In the genomic region with DNA sequence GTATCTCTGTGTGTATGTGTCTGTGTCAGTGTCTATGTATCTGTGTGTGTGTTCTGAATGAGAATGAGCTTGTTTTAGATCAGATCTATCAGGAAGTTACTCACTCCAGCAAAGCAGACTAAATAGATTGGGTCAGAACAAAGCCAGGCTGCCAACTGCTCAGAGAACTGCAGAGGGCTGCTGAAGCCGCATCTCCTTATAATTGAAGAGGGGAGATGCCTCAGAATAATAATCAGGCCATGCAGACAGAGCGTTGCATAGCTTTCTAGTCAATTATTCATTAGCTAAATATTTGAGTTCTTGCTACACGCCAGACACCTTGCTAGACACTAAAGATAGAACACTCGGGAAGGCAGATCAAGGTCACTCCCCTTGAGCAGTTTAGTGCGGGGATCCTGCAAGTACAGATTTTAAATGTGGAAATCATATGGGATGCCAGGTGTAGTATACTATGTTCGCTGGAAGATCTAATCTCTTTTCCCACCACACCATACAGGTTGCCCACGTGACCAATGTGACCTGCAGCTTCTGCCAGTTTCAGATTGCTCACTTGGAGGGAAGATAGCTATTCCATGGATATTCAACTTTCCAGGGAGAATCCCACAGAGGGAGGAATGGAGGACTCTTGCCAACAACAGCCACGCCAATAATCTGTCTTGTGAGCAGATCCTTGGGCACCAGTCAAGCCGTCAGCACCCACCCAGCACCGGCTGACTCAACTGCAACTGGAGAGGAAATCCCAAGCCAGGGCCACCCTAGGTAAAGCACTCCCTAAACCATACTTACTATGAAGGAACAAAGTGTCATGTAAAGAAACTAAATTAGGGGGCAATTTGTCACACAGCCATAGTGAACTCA, we compare ENCODE assay signal across 10 mouse cellular contexts. TPM values are rescaled to one million over a fixed set of nuclear protein-coding genes. Genes with fewer than 3 reads are reported as not detected.
DNase-seq lines count a peak whose midpoint lies in the region; ATAC-seq lines count a peak whose summit lies in the region.
"Had no signal": no experiment of that assay in that cellular context is flagged by ENCODE, and none has a peak within 500 bp of the region (broad histone marks: within the 10 kb centered on the region; RNA-seq: fewer than 3 reads in every experiment).

No protein-coding gene starts in this region.

- H3K36me3 ChIP-seq in kidney, embryonic 15.5 days: no peaks in the 10 kb centered on the region
- no peaks in the 10 kb centered on the region for H3K36me3 ChIP-seq in midbrain, embryonic 12.5 days
- H3K36me3 ChIP-seq: embryonic facial prominence, embryonic 13.5 days had no signal

- H3K4me3 ChIP-seq in kidney, embryonic 15.5 days (replicated peaks): no peak overlapping the region
- H3K4me3 ChIP-seq in midbrain, embryonic 12.5 days: no peak overlapping the region
- H3K4me3 ChIP-seq: embryonic facial prominence, embryonic 13.5 days had no signal

- 67% methylated on average over 10 of the region's 10 CpGs for WGBS in kidney, embryonic 15.5 days
- 70% methylated on average over 10 of the region's 10 CpGs for WGBS in midbrain, embryonic 12.5 days

- H3K27ac ChIP-seq in kidney, embryonic 15.5 days: no peak overlapping the region
- H3K27ac ChIP-seq in midbrain, embryonic 12.5 days (replicated peaks): peak overlapping the region; percentile 22; the same call in 1 of the 2 replicates
- H3K27ac ChIP-seq: embryonic facial prominence, embryonic 13.5 days; liver, embryonic 14.5 days had no signal

- H3K4me2 ChIP-seq in kidney, embryonic 15.5 days: no peak overlapping the region
- no peak overlapping the region for H3K4me2 ChIP-seq in midbrain, embryonic 12.5 days (replicated peaks)
- H3K4me2 ChIP-seq: embryonic facial prominence, embryonic 13.5 days had no signal

- H3K9ac ChIP-seq in kidney, embryonic 15.5 days: no peak overlapping the region
- no peak overlapping the region for H3K9ac ChIP-seq in midbrain, embryonic 12.5 days (replicated peaks)
- H3K9ac ChIP-seq: embryonic facial prominence, embryonic 13.5 days; liver, embryonic 14.5 days had no signal

- H3K27me3 ChIP-seq in kidney, embryonic 15.5 days: no peaks in the 10 kb centered on the region
- no peaks in the 10 kb centered on the region for H3K27me3 ChIP-seq in midbrain, embryonic 12.5 days
- H3K27me3 ChIP-seq: embryonic facial prominence, embryonic 13.5 days had no signal

- H3K4me1 ChIP-seq in kidney, embryonic 15.5 days: 0 out of 2 replicates have a peak, but pooled peaks cover 9% of the 10 kb centered on the region
- H3K4me1 ChIP-seq in midbrain, embryonic 12.5 days: peaks cover 5% of the 10 kb centered on the region; the same call in 1 of the 2 replicates
- H3K4me1 ChIP-seq: embryonic facial prominence, embryonic 13.5 days had no signal

- intact Hi-C loops in heart, postnatal 10 days (cut with DNase I): no loop called here

- peak; percentile 28 for DNase-seq in kidney, postnatal 14 days
- peak; percentile 3 for DNase-seq in brain, embryonic 18.5 days (ENCODE audit: low read depth, low spot score)
- peak; percentile 41 to 51 for DNase-seq in heart, postnatal 10 days
- DNase-seq in thymus, postnatal 14 days: no peak
- DNase-seq in urinary bladder, postnatal 10 days (ENCODE audit: low spot score): no peak
- DNase-seq: gastrocnemius, postnatal 25 days had no signal

- ATAC-seq in kidney, embryonic 15.5 days (replicated peaks; ENCODE audit: low FRiP score): no peak
- no peak for ATAC-seq in midbrain, embryonic 12.5 days (ENCODE audit: low FRiP score, low read depth)

- H3K9me3 ChIP-seq in kidney, embryonic 15.5 days (replicated peaks): no peaks in the 10 kb centered on the region
- H3K9me3 ChIP-seq in midbrain, embryonic 12.5 days: peaks cover 3% of the 10 kb centered on the region; the same call in 1 of the 2 replicates
- H3K9me3 ChIP-seq: embryonic facial prominence, embryonic 13.5 days had no signal

RNA-seq across cellular contexts. Expression of gene Acp6, which starts 57.6 kb away (rescaled TPM):
- polyA plus RNA-seq in kidney, embryonic 15.5 days (2015; fragmentation: Nextera tagmentation; extraction: Ambion mirVana): 53.7 and 55.0 TPM in 2 replicates
- 10 to 100 TPM; 25.7 to 28.7 TPM for total RNA-seq in heart, postnatal 10 days (2021)
- 22.5 and 28.6 TPM in 2 replicates for polyA plus RNA-seq in midbrain, embryonic 12.5 days (2016; fragmentation: Nextera tagmentation; extraction: Ambion mirVana)

Comparison
In these comparisons a context has a peak if more than half of its experiments do, and no peak if none do; other contexts are left out.
1. DNase-seq: peak in kidney, postnatal 14 days (single experiment), brain, embryonic 18.5 days (single experiment) and heart, postnatal 10 days (2 of 2); none in thymus, postnatal 14 days (single experiment) and urinary bladder, postnatal 10 days (single experiment).